Mouse (Mus musculus) lung, embryonic 14.5 days (tissue): ENCODE data around the gene Rnf183. TPM values are rescaled to one million over a fixed set of nuclear protein-coding genes. Genes with fewer than 3 reads are reported as not detected.
A peak's percentile ranks its signal among the peaks of the same experiment; 100 is the strongest.

Experiments
- ATAC-seq: fragments of 200-750 bp; cut with Nextera tagmentation; 2 replicates; pipeline ENCODE4 v1.8.0; 2017; ENCODE audit warnings: mild to moderate bottlenecking, moderate TSS enrichment, moderate library complexity; ENCODE audit not compliant: insufficient read depth
- DNase-seq: peaks from one replicate; pipeline ENCODE4 v3.0.0-alpha.2; 2015
- H3K27ac ChIP-seq: fragments of 300-500 bp; sonication (generic); 2 replicates; pipeline ENCODE4 v1.5.1; 2014; ENCODE audit warnings: low read depth, mild to moderate bottlenecking, moderate library complexity
- H3K27me3 ChIP-seq: fragments of 300-500 bp; sonication (generic); 2 replicates; pipeline ENCODE4 v1.6.1; 2014; ENCODE audit warnings: low read length, control low read depth; ENCODE audit not compliant: insufficient read depth
- H3K36me3 ChIP-seq: fragments of 300-500 bp; sonication (generic); 2 replicates; pipeline ENCODE4 v1.6.1; 2014; ENCODE audit warnings: control low read depth; ENCODE audit not compliant: insufficient read depth
- H3K4me1 ChIP-seq: fragments of 300-500 bp; sonication (generic); 2 replicates; pipeline ENCODE4 v1.6.1; 2014; ENCODE audit warnings: antibody characterized with exemption, control low read depth; ENCODE audit not compliant: insufficient read depth
- H3K4me2 ChIP-seq: fragments of 300-500 bp; sonication (generic); 2 replicates; pipeline ENCODE4 v1.6.1; 2014; ENCODE audit warnings: mild to moderate bottlenecking
- H3K4me3 ChIP-seq: fragments of 300-500 bp; sonication (generic); 2 replicates; pipeline ENCODE4 v1.5.1; 2014; ENCODE audit warnings: low read depth, low read length
- H3K9ac ChIP-seq: fragments of 300-500 bp; sonication (generic); 2 replicates; pipeline ENCODE4 v1.6.1; 2014
- H3K9me3 ChIP-seq: fragments of 300-500 bp; sonication (generic); 2 replicates; pipeline ENCODE4 v1.6.1; 2016; ENCODE audit warnings: low read depth, low read length, control low read depth
- CTCF ChIP-seq: IDR thresholded peaks from 2 replicates; pipeline ENCODE4 v1.5.1; 2016; ENCODE audit warnings: antibody characterized with exemption, low read depth
- WGBS: fragments of 180-500 bp; shearing (Covaris S2); extraction: QIAGEN DNeasy Blood & Tissue Kit; methylation state at CpG from one replicate; pipeline ENCODE4 v1.1.7; 2014; 5-methylcytosine and 5-hydroxymethylcytosine counted together
- polyA plus RNA-seq: library from polyadenylated mRNA; unstranded; fragments of >200 nt; fragmentation: Nextera tagmentation; extraction: Ambion mirVana; gene quantifications from 2 replicates; pipeline ENCODE4 v1.2.1, GENCODE M21; 2014

Rnf183 gene
- polyA plus RNA-seq, 1 experiment from 2014 or later, result not detected

DNA sequence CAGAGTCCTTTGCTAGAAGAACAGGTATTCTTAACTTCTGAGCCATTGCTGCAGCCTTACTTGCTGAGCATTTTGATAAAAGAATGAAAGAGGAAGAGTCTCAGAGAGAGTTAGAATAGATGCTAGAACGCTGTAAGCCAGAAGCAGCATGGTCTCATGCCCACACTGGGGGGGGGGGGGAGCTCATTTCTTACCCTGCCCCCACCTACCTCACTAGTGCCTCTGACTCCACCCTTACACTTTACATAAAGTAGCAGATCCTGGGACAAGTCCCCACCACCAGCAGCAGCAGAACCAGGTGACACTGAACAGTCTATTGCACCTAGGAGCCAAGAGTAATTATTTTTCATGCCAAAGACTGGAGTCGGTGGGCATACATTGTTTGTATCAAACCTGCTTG, 40.1 kb upstream of the Rnf183 start:
- 62% methylated on average over 2 of the region's 2 CpGs for WGBS
- Histone ChIP-seq H3K4me2 (no peak overlapping the region), H3K36me3 (no peaks in the 10 kb centered on the region), H3K27ac (0 out of 2 replicates have a peak overlapping the region, but pooled peaks have one; percentile 32), H3K9ac (no peak overlapping the region), H3K4me3 (no peak overlapping the region), H3K27me3 (0 out of 2 replicates have a peak, but pooled peaks cover 7% of the 10 kb centered on the region), H3K9me3 (no peaks in the 10 kb centered on the region), H3K4me1 (peaks cover 7% of the 10 kb centered on the region; the same call in 1 of the 2 replicates)
- no peak for ATAC-seq
- no peak for TF ChIP-seq CTCF
- DNase-seq, result no peak

DNA sequence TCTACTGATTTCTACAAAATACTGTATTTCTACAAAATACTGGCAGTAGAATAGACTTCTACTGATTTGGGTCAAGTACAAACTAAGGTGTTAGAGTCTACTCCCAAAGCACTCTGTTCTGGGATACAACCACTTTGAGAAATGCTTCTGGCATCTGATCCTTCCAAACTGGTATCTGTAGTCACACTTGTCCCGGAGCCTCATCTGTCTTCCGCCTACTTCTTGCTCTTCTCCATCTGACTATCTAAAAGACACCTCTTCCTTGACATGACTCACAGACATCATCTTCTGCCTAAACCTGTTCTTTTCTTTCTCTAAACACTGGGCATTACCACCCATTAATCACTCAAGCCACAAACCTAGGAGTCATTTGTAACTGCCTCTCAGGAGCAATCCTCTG, 37.0 kb upstream of the Rnf183 start:
- no peaks in the 10 kb centered on the region for H3K9me3 ChIP-seq
- no peak overlapping the region for H3K4me3 ChIP-seq
- no peaks in the 10 kb centered on the region for H3K36me3 ChIP-seq
- no peak overlapping the region for H3K27ac ChIP-seq
- H3K9ac ChIP-seq, result no peak overlapping the region
- 91% methylated on average over 2 of the region's 2 CpGs for WGBS
- no peak for TF ChIP-seq CTCF
- DNase-seq, result no peak
- H3K4me1 ChIP-seq, result peaks cover 4% of the 10 kb centered on the region; the same call in 1 of the 2 replicates
- no peak overlapping the region for H3K4me2 ChIP-seq
- ATAC-seq, result no peak
- H3K27me3 ChIP-seq, result no peaks in the 10 kb centered on the region

DNA sequence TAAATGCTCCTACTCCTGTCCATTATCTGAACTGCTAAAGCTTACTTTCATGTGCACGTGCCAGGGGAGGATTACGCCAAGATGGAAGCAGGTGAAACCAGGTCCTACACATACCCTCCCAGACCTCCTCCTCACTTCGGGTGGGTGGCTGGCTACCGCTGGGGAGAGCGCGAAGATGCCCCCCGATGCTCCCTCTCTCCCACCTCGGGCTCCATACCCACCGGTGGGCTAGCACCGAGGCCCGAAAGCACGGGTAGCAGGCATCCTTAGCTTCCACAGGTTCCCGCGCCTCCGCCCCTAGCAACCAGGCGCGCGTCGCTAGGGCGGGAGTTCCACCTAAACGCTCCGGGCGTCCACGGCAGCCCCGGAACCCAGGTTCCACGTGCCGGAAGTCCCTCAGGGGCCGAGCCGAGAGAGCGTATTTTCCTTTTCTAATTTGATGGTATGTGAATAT, 35.6 kb upstream of the Rnf183 start, which contains the start of gene Wdr31:
Gene Wdr31, minus strand, starts transcription at position 299 of the 454 bp plus-strand sequence.
- ATAC-seq (peak; percentile 93), DNase-seq (peak; percentile 89)
- Histone ChIP-seq H3K4me3 (peak within 1 kb of the TSS; percentile 54), H3K36me3 (no peaks in the 10 kb centered on the region), H3K4me1 (no peaks in the 10 kb centered on the region; the same call in 1 of the 2 replicates), H3K9me3 (no peaks in the 10 kb centered on the region), H3K4me2 (peak within 1 kb of the TSS; percentile 78), H3K27me3 (no peaks in the 10 kb centered on the region), H3K27ac (no peak within 1 kb of the TSS), H3K9ac (peak within 1 kb of the TSS; percentile 53)
- under 1% methylated on average over 30 of the region's 30 CpGs for WGBS
- TF ChIP-seq CTCF, result no peak

DNA sequence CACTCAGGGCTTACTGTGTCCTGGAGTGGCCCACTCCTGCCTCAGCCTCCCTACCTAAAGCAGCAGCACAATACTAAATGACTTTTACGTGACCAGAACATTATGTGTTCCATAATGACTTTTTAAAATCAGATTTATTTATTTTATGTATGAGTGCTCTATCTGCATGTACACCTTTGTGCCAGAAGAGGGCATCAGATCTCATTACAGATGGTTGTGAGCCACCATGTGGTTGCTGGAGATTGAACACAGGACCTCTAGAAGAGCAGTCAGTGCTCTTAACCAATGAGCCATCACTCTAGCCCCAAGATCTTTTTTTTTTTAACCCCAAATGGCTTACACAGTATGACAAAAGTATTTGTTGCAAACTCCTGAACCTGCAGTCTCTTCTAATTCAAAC, 33.1 kb upstream of the Rnf183 start:
- no peaks in the 10 kb centered on the region for H3K36me3 ChIP-seq
- H3K9me3 ChIP-seq, result no peaks in the 10 kb centered on the region
- no peaks in the 10 kb centered on the region for H3K27me3 ChIP-seq
- no peak overlapping the region for H3K4me3 ChIP-seq
- ATAC-seq (no peak), DNase-seq (no peak)
- no peak overlapping the region for H3K9ac ChIP-seq
- H3K4me2 ChIP-seq, result no peak overlapping the region
- no peaks in the 10 kb centered on the region; the same call in 1 of the 2 replicates for H3K4me1 ChIP-seq
- 89% methylated on average over 1 of the region's 1 CpGs for WGBS
- TF ChIP-seq CTCF, result peak; percentile 30; the same call in 1 of the 2 replicates
- H3K27ac ChIP-seq, result no peak overlapping the region

DNA sequence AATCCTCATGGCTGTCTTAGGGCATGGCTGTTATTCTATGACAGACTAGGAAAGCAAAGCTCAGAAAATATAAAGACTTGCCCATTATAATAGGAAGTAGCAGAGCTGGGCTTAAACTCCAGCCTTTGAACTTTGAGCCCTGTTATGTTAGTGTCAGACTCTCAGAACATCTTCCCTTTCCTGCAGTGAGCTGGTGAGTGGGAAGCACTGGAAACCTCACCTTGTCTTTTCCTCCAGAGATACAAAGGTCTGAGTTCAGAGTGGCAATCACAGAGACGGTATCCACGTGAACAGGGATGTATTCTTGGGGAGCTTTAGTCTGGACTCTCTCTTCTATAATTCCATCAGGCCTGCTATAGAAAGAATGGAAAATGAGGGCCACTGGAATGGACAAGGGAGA, 28.1 kb upstream of the Rnf183 start:
- no peak for DNase-seq
- Histone ChIP-seq H3K4me1 (no peaks in the 10 kb centered on the region), H3K27me3 (no peaks in the 10 kb centered on the region), H3K4me2 (no peak overlapping the region), H3K9me3 (no peaks in the 10 kb centered on the region), H3K4me3 (no peak overlapping the region), H3K9ac (no peak overlapping the region), H3K36me3 (no peaks in the 10 kb centered on the region), H3K27ac (no peak overlapping the region)
- TF ChIP-seq CTCF, result no peak
- 85% methylated on average over 2 of the region's 2 CpGs for WGBS
- no peak for ATAC-seq

DNA sequence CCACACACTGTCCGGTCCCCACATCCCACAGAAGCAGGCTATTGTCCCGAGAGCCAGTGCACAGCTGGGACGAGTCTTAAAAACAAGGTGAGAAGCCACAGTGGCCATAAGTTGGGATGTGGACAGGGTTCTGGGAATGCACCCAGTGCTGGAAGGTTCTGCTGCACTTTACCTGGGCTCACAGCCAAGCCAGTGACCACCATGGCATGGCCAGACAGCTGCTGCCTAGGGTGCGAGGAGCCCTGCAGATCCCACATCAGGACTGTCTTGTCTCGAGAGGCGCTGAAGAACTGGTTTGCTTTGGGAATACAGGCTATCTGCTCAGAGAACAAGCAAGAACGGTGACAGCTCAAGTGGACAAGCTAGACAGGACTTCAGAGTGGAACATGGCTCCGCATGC, 25.3 kb upstream of the Rnf183 start:
- DNase-seq, result no peak
- H3K4me1 ChIP-seq, result no peaks in the 10 kb centered on the region
- H3K9me3 ChIP-seq, result no peaks in the 10 kb centered on the region
- no peak overlapping the region for H3K9ac ChIP-seq
- no peaks in the 10 kb centered on the region for H3K36me3 ChIP-seq
- TF ChIP-seq CTCF, result no peak
- no peak overlapping the region for H3K4me3 ChIP-seq
- H3K4me2 ChIP-seq, result no peak overlapping the region
- H3K27me3 ChIP-seq, result no peaks in the 10 kb centered on the region
- 89% methylated on average over 8 of the region's 8 CpGs for WGBS
- no peak for ATAC-seq
- H3K27ac ChIP-seq, result no peak overlapping the region

DNA sequence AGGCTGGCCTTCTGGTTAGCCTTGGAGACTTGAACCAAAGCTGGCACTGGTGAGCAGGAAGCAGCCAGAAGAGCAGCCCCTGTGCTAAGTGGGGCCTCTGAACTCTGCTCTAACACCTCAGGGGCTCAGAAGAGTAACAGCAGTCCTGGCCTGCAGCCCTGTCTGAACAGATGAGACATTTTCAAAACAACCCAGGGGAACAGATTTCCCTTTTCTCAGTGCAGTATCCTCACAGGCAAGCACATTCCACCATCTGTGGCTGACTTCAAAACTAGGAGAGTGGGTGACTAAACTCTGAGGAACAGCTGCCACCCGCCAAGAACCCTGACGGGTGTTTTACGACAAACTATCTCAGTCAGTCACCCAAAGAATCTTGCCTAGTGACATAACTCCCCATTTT, 24.0 kb upstream of the Rnf183 start:
- TF ChIP-seq CTCF, result no peak
- Histone ChIP-seq H3K4me1 (no peaks in the 10 kb centered on the region), H3K4me3 (no peak overlapping the region), H3K9me3 (no peaks in the 10 kb centered on the region), H3K27ac (no peak overlapping the region), H3K36me3 (no peaks in the 10 kb centered on the region), H3K4me2 (no peak overlapping the region), H3K9ac (no peak overlapping the region), H3K27me3 (no peaks in the 10 kb centered on the region)
- DNase-seq (peak; percentile 56), ATAC-seq (peak; percentile 72)
- WGBS, result 31% methylated on average over 3 of the region's 3 CpGs
